ENCODE assay signal across 20 mouse cellular contexts in genomic region chr15:85693115-85693514, GRCm38 (mm10).
"Had no signal": no experiment of that assay in that cellular context is flagged by ENCODE, and none has a peak within 500 bp of the region (broad histone marks: within the 10 kb centered on the region; RNA-seq: fewer than 3 reads in every experiment).

No protein-coding gene starts in this region.

- H3K27ac ChIP-seq: kidney, embryonic 15.5 days; limb, embryonic 12.5 days; limb, embryonic 15.5 days; liver, embryonic 12.5 days; liver, embryonic 15.5 days; lung, embryonic 15.5 days; midbrain, embryonic 10.5 days; midbrain, embryonic 13.5 days; neural tube, embryonic 12.5 days had no signal

- H3K27me3 ChIP-seq: kidney, embryonic 15.5 days; limb, embryonic 15.5 days; liver, embryonic 15.5 days; lung, embryonic 15.5 days had no signal

- H3K36me3 ChIP-seq: liver, embryonic 12.5 days; liver, embryonic 15.5 days; midbrain, embryonic 10.5 days had no signal

- H3K4me3 ChIP-seq: kidney, embryonic 15.5 days; limb, embryonic 12.5 days; limb, embryonic 15.5 days; liver, embryonic 12.5 days; liver, embryonic 15.5 days; lung, embryonic 15.5 days; megakaryocyte, embryonic 14.5 days; midbrain, embryonic 10.5 days; midbrain, embryonic 13.5 days; neural tube, embryonic 12.5 days had no signal

- ATAC-seq: intestine, embryonic 16.5 days; liver, embryonic 12.5 days; midbrain, embryonic 13.5 days; midbrain, embryonic 16.5 days had no signal

- DNase-seq: kidney, adult 18-20 months; left cerebral cortex, postnatal 4 days; lung, adult 18-20 months; lung, postnatal 10 days; lung, postnatal 36 days; thymus, adult 18-20 months; thymus, postnatal 14 days; thymus, postnatal 4 days had no signal

- H3K4me1 ChIP-seq: liver, embryonic 12.5 days; liver, embryonic 15.5 days; megakaryocyte, embryonic 14.5 days had no signal

- H3K9ac ChIP-seq: kidney, embryonic 15.5 days; limb, embryonic 12.5 days; limb, embryonic 15.5 days; liver, embryonic 12.5 days; liver, embryonic 15.5 days; lung, embryonic 15.5 days; midbrain, embryonic 13.5 days; neural tube, embryonic 12.5 days had no signal

- H3K9me3 ChIP-seq: kidney, embryonic 15.5 days; limb, embryonic 12.5 days; limb, embryonic 15.5 days; liver, embryonic 12.5 days; liver, embryonic 15.5 days; lung, embryonic 15.5 days; megakaryocyte, embryonic 14.5 days; midbrain, embryonic 10.5 days; midbrain, embryonic 13.5 days; neural tube, embryonic 12.5 days had no signal

- H3K4me2 ChIP-seq: kidney, embryonic 15.5 days; limb, embryonic 12.5 days; limb, embryonic 15.5 days; liver, embryonic 12.5 days; liver, embryonic 15.5 days; lung, embryonic 15.5 days; midbrain, embryonic 13.5 days; neural tube, embryonic 12.5 days had no signal
